9 mouse cellular contexts compared by ENCODE assay signal in genomic region chr11:21569002-21569401, GRCm38 (mm10). TPM values are rescaled to one million over a fixed set of nuclear protein-coding genes. Genes with fewer than 3 reads are reported as not detected.
A peak's percentile ranks its signal among the peaks of the same experiment; 100 is the strongest.
DNase-seq lines count a peak whose midpoint lies in the region; ATAC-seq and TF ChIP-seq lines count a peak whose summit lies in the region.
"Had no signal": no experiment of that assay in that cellular context is flagged by ENCODE, and none has a peak within 500 bp of the region (broad histone marks: within the 10 kb centered on the region; RNA-seq: fewer than 3 reads in every experiment).

No protein-coding gene starts in this region.

- no peak for ATAC-seq in midbrain, embryonic 12.5 days (ENCODE audit: low FRiP score, low read depth)
- no peak for ATAC-seq in hindbrain, embryonic 15.5 days (ENCODE audit: low FRiP score, low read depth)

- H3K4me1 ChIP-seq in heart, adult 2 months (ENCODE audit: control insufficient read depth, insufficient read depth, low read length), result peaks cover 6% of the 10 kb centered on the region
- peaks cover 18% of the 10 kb centered on the region for H3K4me1 ChIP-seq in midbrain, embryonic 12.5 days
- H3K4me1 ChIP-seq in midbrain, embryonic 10.5 days, result peaks cover 24% of the 10 kb centered on the region
- H3K4me1 ChIP-seq in hindbrain, embryonic 15.5 days (replicated peaks), result peaks cover 32% of the 10 kb centered on the region
- H3K4me1 ChIP-seq in small intestine, adult 2 months (ENCODE audit: control insufficient read depth, insufficient read depth, insufficient read length, low read length), result peaks cover 7% of the 10 kb centered on the region

- peak overlapping the region; percentile 72 for H3K4me3 ChIP-seq in heart, adult 2 months
- no peak overlapping the region for H3K4me3 ChIP-seq in midbrain, embryonic 12.5 days
- no peak overlapping the region for H3K4me3 ChIP-seq in midbrain, embryonic 10.5 days
- H3K4me3 ChIP-seq in hindbrain, embryonic 15.5 days, result no peak overlapping the region
- H3K4me3 ChIP-seq in small intestine, adult 2 months (ENCODE audit: low read depth, low read length), result peak overlapping the region; percentile 35; the same call in 1 of the 2 replicates
- H3K4me3 ChIP-seq: erythroblast, embryonic 14.5 days had no signal

- no peak for TF ChIP-seq POLR2A in heart, adult 2 months (IDR thresholded peaks at IDR 0.05; ENCODE audit: insufficient read depth, low read depth, low read length)
- TF ChIP-seq POLR2A in small intestine, adult 2 months (IDR thresholded peaks at IDR 0.05; ENCODE audit: low read depth, low read length), result no peak

- 0 out of 2 replicates have a peak overlapping the region, but pooled peaks have one; percentile 5 for H3K4me2 ChIP-seq in midbrain, embryonic 12.5 days (replicated peaks)
- peak overlapping the region; percentile 63; the same call in 1 of the 2 replicates for H3K4me2 ChIP-seq in hindbrain, embryonic 15.5 days

- H3K79me2 ChIP-seq in heart, adult 2 months (replicated peaks; ENCODE audit: control insufficient read depth, insufficient read depth, low read length), result 0 out of 2 replicates have a peak, but pooled peaks cover 1% of the 10 kb centered on the region

- TF ChIP-seq CTCF in heart, adult 2 months (IDR thresholded peaks at IDR 0.05), result no peak
- no peak for TF ChIP-seq CTCF in small intestine, adult 2 months (IDR thresholded peaks at IDR 0.05; ENCODE audit: extremely low read depth, insufficient read length, insufficient replicate concordance, low read depth, low read length)

- H3K27ac ChIP-seq in heart, adult 2 months, result peak overlapping the region; percentile 96
- 0 out of 2 replicates have a peak overlapping the region, but pooled peaks have one; percentile 27 for H3K27ac ChIP-seq in midbrain, embryonic 12.5 days (replicated peaks)
- H3K27ac ChIP-seq in midbrain, embryonic 10.5 days (replicated peaks), result no peak overlapping the region
- H3K27ac ChIP-seq in hindbrain, embryonic 15.5 days (replicated peaks), result no peak overlapping the region
- peak overlapping the region; percentile 88 for H3K27ac ChIP-seq in small intestine, adult 2 months (ENCODE audit: insufficient read depth, low read depth, low read length)

- intact Hi-C loops in heart, adult 2 months (cut with DNase I), result no loop called here
- intact Hi-C loops in heart, postnatal 25 days (cut with DNase I), result loop anchor here (5.0 kb wide), 1 partner anchor 197 kb away; the partner anchor contains the start of gene Ugp2

- H3K27me3 ChIP-seq in heart, adult 2 months (ENCODE audit: control insufficient read depth, insufficient read depth, low read length), result no peaks in the 10 kb centered on the region
- H3K27me3 ChIP-seq in midbrain, embryonic 12.5 days, result no peaks in the 10 kb centered on the region
- no peaks in the 10 kb centered on the region for H3K27me3 ChIP-seq in midbrain, embryonic 10.5 days (ENCODE audit: low read depth, poor library complexity, severe bottlenecking)
- H3K27me3 ChIP-seq in hindbrain, embryonic 15.5 days, result no peaks in the 10 kb centered on the region
- H3K27me3 ChIP-seq in small intestine, adult 2 months (ENCODE audit: control insufficient read depth, insufficient read depth, low read length), result no peaks in the 10 kb centered on the region

- no peak for DNase-seq in heart, adult 2 months
- no peak for DNase-seq in heart, postnatal 25 days (ENCODE audit: low spot score)
- no peak for DNase-seq in midbrain, embryonic 10.5 days (ENCODE audit: low spot score)
- DNase-seq in embryo, embryonic 11 days, result no peak
- no peak for DNase-seq in layer of hippocampus, postnatal 25 days (ENCODE audit: extremely low spot score in 1 of 2, low spot score in 1 of 2)

- no peak for TF ChIP-seq EP300 in heart, adult 2 months (IDR thresholded peaks at IDR 0.05; ENCODE audit: insufficient read depth, low read depth, low read length)

- whole genome bisulfite sequencing in heart, adult 2 months, result 14% methylated on average over 5 of the region's 5 CpGs
- WGBS in midbrain, embryonic 12.5 days, result 75% methylated on average over 5 of the region's 5 CpGs
- WGBS in midbrain, embryonic 10.5 days, result 84% methylated on average over 5 of the region's 5 CpGs
- WGBS in hindbrain, embryonic 15.5 days, result 66% methylated on average over 5 of the region's 5 CpGs
- 19% methylated on average over 5 of the region's 5 CpGs for WGBS in small intestine, adult 2 months

- peak overlapping the region; percentile 74 for H3K9ac ChIP-seq in heart, adult 2 months (ENCODE audit: low read depth, low read length)
- H3K9ac ChIP-seq in midbrain, embryonic 12.5 days (replicated peaks), result no peak overlapping the region
- no peak overlapping the region for H3K9ac ChIP-seq in hindbrain, embryonic 15.5 days

- H3K9me3 ChIP-seq in midbrain, embryonic 12.5 days, result no peaks in the 10 kb centered on the region
- H3K9me3 ChIP-seq in midbrain, embryonic 10.5 days (replicated peaks), result no peaks in the 10 kb centered on the region
- H3K9me3 ChIP-seq in hindbrain, embryonic 15.5 days, result no peaks in the 10 kb centered on the region

- peaks cover 31% of the 10 kb centered on the region for H3K36me3 ChIP-seq in heart, adult 2 months (ENCODE audit: control insufficient read depth, insufficient read depth, low read length)
- H3K36me3 ChIP-seq in midbrain, embryonic 12.5 days, result peaks cover 21% of the 10 kb centered on the region; the same call in 1 of the 2 replicates
- peaks cover 31% of the 10 kb centered on the region for H3K36me3 ChIP-seq in midbrain, embryonic 10.5 days
- H3K36me3 ChIP-seq in hindbrain, embryonic 15.5 days, result peaks cover 25% of the 10 kb centered on the region
- H3K36me3 ChIP-seq in small intestine, adult 2 months (ENCODE audit: control insufficient read depth, insufficient read depth, low read length), result peaks cover 20% of the 10 kb centered on the region

RNA-seq across cellular contexts. Expression of gene Wdpcp, which starts 3.0 kb away (rescaled TPM):
- 1 to 10 TPM; 4.2 to 5.4 TPM for total RNA-seq in heart, adult 2 months (2021)
- 1.4 and 5.8 TPM in 2 replicates for polyA plus RNA-seq in heart, adult 2 months (2012; rRNA removed)
- 1 to 10 TPM; 3.7 to 4.0 TPM for total RNA-seq in heart, postnatal 25 days (2021)
- polyA plus RNA-seq in midbrain, embryonic 12.5 days (2016; fragmentation: Nextera tagmentation; extraction: Ambion mirVana), result 13.9 and 14.5 TPM in 2 replicates
- polyA plus RNA-seq in midbrain, embryonic 10.5 days (2016; fragmentation: Nextera tagmentation; extraction: Ambion mirVana), result 11.9 and 13.2 TPM in 2 replicates
- 10.2 and 11.0 TPM in 2 replicates for polyA plus RNA-seq in hindbrain, embryonic 15.5 days (2015; fragmentation: Nextera tagmentation; extraction: Ambion mirVana)
- polyA plus RNA-seq in small intestine, adult 2 months (2012; rRNA removed), result 1.1 and 1.5 TPM in 2 replicates
- 10 to 100 TPM; 10.9 to 13.1 TPM for total RNA-seq in layer of hippocampus, postnatal 25 days (2021)
- polyA plus RNA-seq: erythroblast, embryonic 14.5 days had no signal

RNA-seq across cellular contexts. Expression of gene Mdh1, which starts 3.2 kb away (rescaled TPM):
- 1,000 to 10,000 TPM; 2,315 to 2,577 TPM for total RNA-seq in heart, adult 2 months (2021)
- 1,485 and 2,844 TPM in 2 replicates for polyA plus RNA-seq in heart, adult 2 months (2012; rRNA removed)
- total RNA-seq in heart, postnatal 25 days (2021), result 1,000 to 10,000 TPM; 2,362 to 2,650 TPM
- 372 and 382 TPM in 2 replicates for polyA plus RNA-seq in midbrain, embryonic 12.5 days (2016; fragmentation: Nextera tagmentation; extraction: Ambion mirVana)
- polyA plus RNA-seq in midbrain, embryonic 10.5 days (2016; fragmentation: Nextera tagmentation; extraction: Ambion mirVana), result 427 and 437 TPM in 2 replicates
- polyA plus RNA-seq in hindbrain, embryonic 15.5 days (2015; fragmentation: Nextera tagmentation; extraction: Ambion mirVana), result 575 and 623 TPM in 2 replicates
- polyA plus RNA-seq in small intestine, adult 2 months (2012; rRNA removed), result 91.2 and 261 TPM in 2 replicates
- 100 to 1,000 TPM; 669 to 698 TPM for total RNA-seq in layer of hippocampus, postnatal 25 days (2021)

Comparison
In these comparisons a context has a peak if more than half of its experiments do, and no peak if none do; other contexts are left out.
1. H3K27ac ChIP-seq: peak in heart, adult 2 months (single experiment), midbrain, embryonic 12.5 days (single experiment) and small intestine, adult 2 months (single experiment); none in midbrain, embryonic 10.5 days (single experiment) and hindbrain, embryonic 15.5 days (single experiment).
2. H3K4me3 ChIP-seq: peak in heart, adult 2 months (single experiment) and small intestine, adult 2 months (single experiment); none in midbrain, embryonic 12.5 days (single experiment), midbrain, embryonic 10.5 days (single experiment) and hindbrain, embryonic 15.5 days (single experiment).